Mouse (Mus musculus): ENCODE data around the gene Orc6. TPM values are rescaled to one million over a fixed set of nuclear protein-coding genes. Genes with fewer than 3 reads are reported as not detected.

Orc6 gene
- total RNA-seq, 2 experiments from 2014 or later = 59.6 to 68.5 TPM

Other genes starting within 250 kb of the Orc6 start
- 2.1 and 4.1 TPM in 2 replicates for gene Fbxw9, start 239.6 kb upstream of the Orc6 start, total RNA-seq (2015)
- 3.0 and 3.2 TPM in 2 replicates for gene Fbxw9, start 239.6 kb upstream of the Orc6 start, total RNA-seq (2017)
- not detected in 2 replicates for gene Gm5741, start 231.7 kb upstream of the Orc6 start, total RNA-seq (2015)
- gene Gm5741, start 231.7 kb upstream of the Orc6 start, total RNA-seq (2017) = not detected in 2 replicates
- gene Dhps, start 227.9 kb upstream of the Orc6 start, total RNA-seq (2015) = 50.9 and 55.1 TPM in 2 replicates
- gene Dhps, start 227.9 kb upstream of the Orc6 start, total RNA-seq (2017) = 26.9 and 30.2 TPM in 2 replicates
- gene Wdr83os, start 218.9 kb upstream of the Orc6 start, total RNA-seq (2015) = 116 and 119 TPM in 2 replicates
- gene Wdr83os, start 218.9 kb upstream of the Orc6 start, total RNA-seq (2017) = 27.8 and 39.4 TPM in 2 replicates
- gene Wdr83, start 218.3 kb upstream of the Orc6 start, total RNA-seq (2015) = 17.0 and 20.5 TPM in 2 replicates
- 9.9 and 12.5 TPM in 2 replicates for gene Wdr83, start 218.3 kb upstream of the Orc6 start, total RNA-seq (2017)
- 204 TPM in 2 replicates for gene Man2b1, start 216.4 kb upstream of the Orc6 start, total RNA-seq (2015)
- 159 and 161 TPM in 2 replicates for gene Man2b1, start 216.4 kb upstream of the Orc6 start, total RNA-seq (2017)
- gene Zfp791, start 176.5 kb upstream of the Orc6 start, total RNA-seq (2015) = not detected in 2 replicates
- gene Zfp791, start 176.5 kb upstream of the Orc6 start, total RNA-seq (2017) = not detected in 2 replicates
- not detected in 2 replicates for gene Cks1brt, start 147.7 kb upstream of the Orc6 start, total RNA-seq (2015)
- gene Cks1brt, start 147.7 kb upstream of the Orc6 start, total RNA-seq (2017) = not detected in 2 replicates
- not detected in 2 replicates for gene Olfr371, start 73.6 kb upstream of the Orc6 start, total RNA-seq (2015)
- not detected in 2 replicates for gene Olfr371, start 73.6 kb upstream of the Orc6 start, total RNA-seq (2017)
- 167 and 184 TPM in 2 replicates for gene Vps35, start 170 bp downstream of the Orc6 start, total RNA-seq (2015)
- gene Vps35, start 170 bp downstream of the Orc6 start, total RNA-seq (2017) = 162 and 164 TPM in 2 replicates
- gene Mylk3, start 86.7 kb downstream of the Orc6 start, total RNA-seq (2015) = 0.20 and 0.43 TPM in 2 replicates
- 1.7 and 1.9 TPM in 2 replicates for gene Mylk3, start 86.7 kb downstream of the Orc6 start, total RNA-seq (2017)
- 21.1 and 21.2 TPM in 2 replicates for gene 4921524J17Rik, start 133.2 kb downstream of the Orc6 start, total RNA-seq (2015)
- gene 4921524J17Rik, start 133.2 kb downstream of the Orc6 start, total RNA-seq (2017) = 28.9 and 54.2 TPM in 2 replicates
- gene Gpt2, start 192.9 kb downstream of the Orc6 start, total RNA-seq (2015) = 0.59 and 1.7 TPM in 2 replicates
- 1.7 and 1.8 TPM in 2 replicates for gene Gpt2, start 192.9 kb downstream of the Orc6 start, total RNA-seq (2017)